Mouse (Mus musculus): ENCODE data around the gene Avpi1.
A peak's percentile ranks its signal among the peaks of the same experiment; 100 is the strongest.
"Not testable (repeated sequence)": the region's sequence is repeated elsewhere in the genome, so short reads cannot be mapped to it uniquely, and the experiment has no call there.

The Avpi1 gene

GRCm38 (mm10) chr19:42099406-42099805 is 29.5 kb downstream of the Avpi1 start:
- DNase-seq: no peak

- DNase-seq: no peak
Observed at GRCm38 (mm10) chr19:42090637-42091141, 38.2 kb downstream of the Avpi1 start.

- DNase-seq: peak; percentile 99 to 100
Observed at GRCm38 (mm10) chr19:42089748-42090595, 38.9 kb downstream of the Avpi1 start, which contains the start of gene Pi4k2a. Gene Pi4k2a (plus strand): TSS chr19:42090470.

DNA sequence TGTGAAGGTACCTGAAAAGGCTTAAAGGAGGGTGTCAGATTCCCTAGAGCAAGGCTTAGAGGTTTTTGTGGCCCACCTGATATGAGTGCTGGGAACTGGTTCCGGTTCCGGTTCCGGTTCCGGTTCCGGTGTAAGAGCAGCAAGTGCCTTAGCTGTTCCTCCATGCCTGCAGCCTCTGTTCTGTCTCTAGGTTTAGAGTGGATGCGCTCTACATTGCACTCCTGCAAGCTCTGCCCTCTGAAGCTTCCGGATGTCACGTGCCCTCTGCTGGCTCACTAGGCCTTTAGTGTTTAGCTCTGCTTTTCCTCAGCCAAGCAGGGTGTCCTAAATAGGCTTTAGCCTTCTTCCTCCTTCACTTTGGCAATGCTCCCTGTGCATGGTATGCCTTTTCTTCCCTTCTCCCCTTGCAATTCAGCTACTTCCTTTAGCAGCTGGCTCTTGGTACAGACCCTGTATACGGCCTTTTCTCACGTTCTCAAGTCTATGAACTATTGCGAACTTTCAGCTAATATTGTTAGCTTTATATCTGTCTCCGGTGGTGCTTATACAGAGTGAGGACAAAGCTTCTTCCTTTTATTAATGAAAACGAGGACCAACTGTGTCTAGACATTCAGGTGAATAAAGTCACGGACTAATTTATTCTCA is 39.6 kb downstream of the Avpi1 start:
- peak; percentile 75 to 82 for DNase-seq

- peak; percentile 86 to 91 for DNase-seq
Observed at GRCm38 (mm10) chr19:42086166-42086565, 42.7 kb downstream of the Avpi1 start, which contains the start of gene Morn4. Gene Morn4 (minus strand): TSS chr19:42086357.

GRCm38 (mm10) chr19:42085690-42086089 is 43.2 kb downstream of the Avpi1 start:
- DNase-seq: no peak

GRCm38 (mm10) chr19:42081613-42082012 is 47.2 kb downstream of the Avpi1 start:
- not testable (repeated sequence) for DNase-seq

- no peak for DNase-seq
Observed at GRCm38 (mm10) chr19:42080469-42080868, 48.4 kb downstream of the Avpi1 start.

DNA sequence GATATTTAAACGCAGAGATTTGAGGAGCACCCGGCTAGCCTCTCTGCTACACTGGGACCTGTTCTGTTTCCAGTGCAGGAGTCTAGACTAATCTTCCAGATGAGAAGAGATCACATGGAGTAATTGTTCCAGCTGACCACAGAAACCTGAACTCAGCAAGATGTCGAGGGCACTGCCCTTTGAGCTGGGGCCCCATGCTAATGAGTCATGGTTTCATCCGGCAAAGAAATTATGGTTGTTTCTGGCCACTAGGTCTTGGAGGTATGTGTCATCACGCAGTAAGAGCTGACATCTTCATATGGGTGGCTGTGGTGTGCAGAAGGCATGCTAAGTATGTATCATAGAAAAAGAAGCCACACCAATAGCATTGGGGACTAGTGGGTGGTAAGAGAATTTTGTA is 48.9 kb downstream of the Avpi1 start:
- no peak for DNase-seq

DNA sequence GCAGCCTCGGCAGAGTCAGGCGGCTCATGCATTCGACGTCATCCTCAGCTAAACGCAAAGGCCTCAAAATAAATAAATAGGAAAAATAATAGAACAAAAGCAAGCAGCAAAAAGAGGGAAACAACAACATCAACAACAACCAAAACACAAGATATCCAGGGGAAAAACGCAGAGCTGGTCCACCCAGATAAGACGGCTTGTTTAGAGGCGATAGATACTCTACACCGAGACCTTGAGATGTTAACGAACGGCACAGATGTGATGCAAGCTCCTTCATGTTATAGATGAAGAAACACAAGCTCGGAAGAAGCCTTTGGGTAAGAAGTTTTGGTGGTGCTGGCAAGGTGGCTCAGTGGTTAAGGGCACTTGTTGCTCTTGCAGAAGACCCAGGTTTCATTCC is 49.9 kb downstream of the Avpi1 start:
- DNase-seq: no peak

GRCm38 (mm10) chr19:42078566-42078965 is 50.3 kb downstream of the Avpi1 start:
- no peak for DNase-seq

- no peak for DNase-seq
Observed at GRCm38 (mm10) chr19:42075992-42076391, 52.9 kb downstream of the Avpi1 start.

DNA sequence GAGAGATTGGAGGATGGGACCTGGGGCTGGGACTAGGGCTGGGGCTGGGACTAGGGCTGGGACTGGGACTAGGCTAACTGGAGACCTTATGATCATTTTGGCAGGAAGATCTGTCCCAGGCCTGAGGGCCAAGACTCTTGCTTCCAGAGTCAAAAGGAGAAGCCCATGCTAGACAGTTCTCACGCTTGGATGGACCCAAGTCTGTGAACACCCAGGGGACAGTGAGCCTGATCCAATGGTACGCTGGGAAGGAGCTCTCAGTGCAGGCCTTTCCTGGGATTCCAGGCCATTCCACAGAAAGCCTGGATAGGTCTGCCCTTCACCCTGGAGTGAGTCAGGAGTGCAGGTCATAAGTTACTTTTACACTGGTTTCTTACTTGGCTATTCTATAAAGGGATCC is 53.8 kb downstream of the Avpi1 start:
- peak in 1 of 2 experiments; percentile 6 for DNase-seq
